Mouse (Mus musculus) heart, embryonic 14.5 days (tissue): Measurements from ENCODE around the gene Rer1. TPM values are rescaled to one million over a fixed set of nuclear protein-coding genes. Genes with fewer than 3 reads are reported as not detected.

Experiments
- ATAC-seq: fragments of 200-750 bp; cut with Nextera tagmentation; 2 replicates; pipeline ENCODE4 v1.8.0; 2017; ENCODE audit warnings: low read depth, moderate TSS enrichment; ENCODE audit not compliant: insufficient number of reproducible peaks, insufficient read depth, low FRiP score
- H3K27ac ChIP-seq, 2 experiments: fragments of 200-500 bp in 1 of 2; fragments of 300-500 bp in 1 of 2; sonication (generic) in 1 of 2; replicated peaks in 1 of 2; 2 replicates each; pipeline ENCODE4 v1.5.1; 2012 to 2014; ENCODE audit warnings: low read depth in 2 of 2, low read length in 2 of 2, control low read depth in 1 of 2, mild to moderate bottlenecking in 1 of 2, mixed read lengths in 1 of 2; ENCODE audit not compliant: control insufficient read depth in 1 of 2, insufficient read depth in 1 of 2
- H3K27me3 ChIP-seq: fragments of 300-500 bp; sonication (generic); 2 replicates; pipeline ENCODE4 v1.6.1; 2014; ENCODE audit warnings: mild to moderate bottlenecking, low read length, control low read depth; ENCODE audit not compliant: control insufficient read depth, insufficient read depth
- H3K36me3 ChIP-seq: fragments of 300-500 bp; sonication (generic); 2 replicates; pipeline ENCODE4 v1.6.1; 2014; ENCODE audit warnings: mild to moderate bottlenecking, control low read depth, low read length, mixed read lengths; ENCODE audit not compliant: control insufficient read depth, insufficient read depth
- H3K4me1 ChIP-seq, 2 experiments: fragments of 200-500 bp in 1 of 2; fragments of 300-500 bp in 1 of 2; sonication (generic) in 1 of 2; 2 replicates each; pipeline ENCODE4 v1.6.1; 2012 to 2014; ENCODE audit warnings: low read length in 2 of 2, control low read depth in 1 of 2, mixed read lengths in 1 of 2; ENCODE audit not compliant: control insufficient read depth in 2 of 2, insufficient read depth in 2 of 2
- H3K4me2 ChIP-seq: fragments of 300-500 bp; sonication (generic); 2 replicates; pipeline ENCODE4 v1.6.1; 2014; ENCODE audit warnings: mild to moderate bottlenecking, low read length
- H3K4me3 ChIP-seq, 2 experiments: fragments of 200-500 bp in 1 of 2; fragments of 300-500 bp in 1 of 2; sonication (generic) in 1 of 2; 2 replicates each; pipeline ENCODE4 v1.5.1; 2012 to 2014; ENCODE audit warnings: low read length in 2 of 2, mild to moderate bottlenecking in 2 of 2, control low read depth in 1 of 2, low read depth in 1 of 2, moderate library complexity in 1 of 2; ENCODE audit not compliant: control insufficient read depth in 1 of 2, insufficient read depth in 1 of 2
- H3K9ac ChIP-seq: fragments of 300-500 bp; sonication (generic); 2 replicates; pipeline ENCODE4 v1.6.1; 2014; ENCODE audit warnings: mild to moderate bottlenecking, low read length
- H3K9me3 ChIP-seq: fragments of 300-500 bp; sonication (generic); 2 replicates; pipeline ENCODE4 v1.6.1; 2016; ENCODE audit warnings: low read length, control low read depth; ENCODE audit not compliant: control insufficient read depth
- WGBS: fragments of 180-500 bp; shearing (Covaris S2); extraction: QIAGEN DNeasy Blood & Tissue Kit; methylation state at CpG from one replicate; pipeline ENCODE4 v1.1.7; 2014; 5-methylcytosine and 5-hydroxymethylcytosine counted together
- polyA plus RNA-seq: library from polyadenylated mRNA; unstranded; fragments of >200 nt; fragmentation: Nextera tagmentation; extraction: Ambion mirVana; gene quantifications from 2 replicates; pipeline ENCODE4 v1.2.1, GENCODE M21; 2014

Gene Rer1
- polyA plus RNA-seq, 1 experiment from 2014 or later, result 141 TPM

- WGBS, result 3% methylated on average over 25 of the region's 25 CpGs
Measured at GRCm38 (mm10) chr4:155043289-155043625, 42.9 kb downstream of the Rer1 start.

DNA sequence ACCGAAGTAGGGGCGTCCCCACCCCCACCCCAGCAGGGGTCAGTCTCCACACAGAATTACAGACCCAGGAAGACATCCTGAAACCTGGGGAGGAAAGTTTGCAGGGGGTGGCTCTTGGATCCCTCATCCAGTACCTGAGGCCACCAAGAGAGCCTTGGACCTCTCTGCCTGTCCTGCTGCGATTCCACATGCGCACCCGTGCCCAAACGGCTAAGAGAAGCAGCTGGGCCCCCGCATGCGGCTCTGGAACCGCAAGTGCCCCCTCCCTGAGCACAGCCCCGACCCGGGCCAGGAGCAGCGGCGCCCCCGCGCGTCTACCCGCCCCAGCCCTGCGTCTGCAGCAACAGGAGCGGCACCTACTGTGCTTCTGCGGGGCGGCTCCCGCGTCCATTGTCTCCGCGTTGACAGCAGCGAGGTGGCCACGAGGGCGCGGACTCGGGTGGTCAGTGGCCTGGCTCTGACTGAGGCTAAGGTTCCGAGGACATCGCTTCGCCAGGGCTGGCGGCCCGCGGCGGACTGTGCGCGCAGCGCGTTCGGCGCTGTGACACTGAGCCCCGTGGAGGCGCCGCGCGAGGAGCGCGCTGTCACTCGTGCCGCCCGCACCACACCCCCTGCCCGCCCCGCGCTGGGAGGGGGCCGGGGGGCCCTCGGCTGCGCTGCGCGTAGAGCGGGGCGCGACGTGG lies 43.4 kb downstream of the Rer1 start:
- no peaks in the 10 kb centered on the region for H3K36me3 ChIP-seq
- H3K9me3 ChIP-seq, result no peaks in the 10 kb centered on the region
- no peak for ATAC-seq
- H3K4me2 ChIP-seq, result peak overlapping the region; percentile 34
- H3K27me3 ChIP-seq, result peaks cover 82% of the 10 kb centered on the region
- H3K4me1 ChIP-seq, result no peaks in the 10 kb centered on the region
- H3K4me3 ChIP-seq, result peak overlapping the region in 1 of 2 experiments; percentile 19; a peak in 1 of 4 replicates
- WGBS, result 3% methylated on average over 54 of the region's 65 CpGs
- H3K9ac ChIP-seq, result no peak overlapping the region
- no peak overlapping the region for H3K27ac ChIP-seq

More at GRCm38 (mm10) chr4:155043289-155043625, 42.9 kb downstream of the Rer1 start:
- peak overlapping the region; percentile 34 for H3K4me2 ChIP-seq
- H3K9me3 ChIP-seq, result no peaks in the 10 kb centered on the region
- no peaks in the 10 kb centered on the region for H3K36me3 ChIP-seq
- ATAC-seq, result no peak
- H3K4me3 ChIP-seq, result peak overlapping the region in 1 of 2 experiments; percentile 19; a peak in 1 of 4 replicates
- H3K27ac ChIP-seq, result no peak overlapping the region
- H3K4me1 ChIP-seq, result no peaks in the 10 kb centered on the region
- H3K9ac ChIP-seq, result no peak overlapping the region
- peaks cover 81% of the 10 kb centered on the region for H3K27me3 ChIP-seq

DNA sequence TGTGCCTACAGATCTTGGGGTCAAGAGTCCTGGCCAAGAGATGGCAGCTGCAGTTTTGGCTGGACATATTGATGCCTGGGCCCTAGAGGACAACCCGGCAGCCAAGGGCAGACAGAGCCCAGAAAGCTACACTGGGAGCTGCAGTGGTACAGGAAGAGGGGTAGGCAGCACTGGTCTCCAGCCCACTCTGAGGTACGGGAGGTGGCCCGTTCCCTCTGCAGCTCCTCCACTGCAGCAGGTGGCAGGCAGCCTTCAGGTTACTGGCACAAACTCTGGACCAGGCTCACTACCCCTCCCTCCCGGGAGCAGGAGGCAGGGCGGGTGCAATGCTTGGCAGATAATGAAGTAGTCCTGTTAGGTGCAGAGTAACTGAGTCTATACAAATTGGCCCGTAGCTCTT lies 45.5 kb downstream of the Rer1 start:
- Histone ChIP-seq H3K9ac (no peak overlapping the region), H3K27ac (no peak overlapping the region), H3K4me3 (no peak overlapping the region), H3K4me2 (no peak overlapping the region), H3K4me1 (no peaks in the 10 kb centered on the region), H3K9me3 (no peaks in the 10 kb centered on the region), H3K36me3 (no peaks in the 10 kb centered on the region), H3K27me3 (peaks cover 86% of the 10 kb centered on the region)
- 64% methylated on average over 6 of the region's 6 CpGs for WGBS
- no peak for ATAC-seq

GRCm38 (mm10) chr4:155040197-155040596 lies 46.0 kb downstream of the Rer1 start:
- Histone ChIP-seq H3K36me3 (no peaks in the 10 kb centered on the region), H3K27ac (no peak overlapping the region), H3K27me3 (peaks cover 86% of the 10 kb centered on the region), H3K4me3 (no peak overlapping the region), H3K4me2 (no peak overlapping the region), H3K4me1 (no peaks in the 10 kb centered on the region), H3K9ac (no peak overlapping the region), H3K9me3 (no peaks in the 10 kb centered on the region)
- 56% methylated on average over 9 of the region's 9 CpGs for WGBS
- no peak for ATAC-seq

- no peak overlapping the region for H3K9ac ChIP-seq
- no peaks in the 10 kb centered on the region for H3K36me3 ChIP-seq
- H3K27me3 ChIP-seq, result peaks cover 81% of the 10 kb centered on the region
- no peak overlapping the region for H3K4me3 ChIP-seq
- H3K4me2 ChIP-seq, result no peak overlapping the region
- H3K9me3 ChIP-seq, result no peaks in the 10 kb centered on the region
- 62% methylated on average over 13 of the region's 13 CpGs for WGBS
- ATAC-seq, result no peak
- no peak overlapping the region for H3K27ac ChIP-seq
- H3K4me1 ChIP-seq, result no peaks in the 10 kb centered on the region
Measured at GRCm38 (mm10) chr4:155034787-155035186, 51.4 kb downstream of the Rer1 start.

- Histone ChIP-seq H3K9me3 (no peaks in the 10 kb centered on the region), H3K27ac (no peak overlapping the region), H3K27me3 (peaks cover 75% of the 10 kb centered on the region), H3K4me2 (no peak overlapping the region), H3K4me3 (no peak overlapping the region), H3K4me1 (no peaks in the 10 kb centered on the region), H3K36me3 (no peaks in the 10 kb centered on the region), H3K9ac (no peak overlapping the region)
- ATAC-seq, result no peak
- WGBS, result 29% methylated on average over 7 of the region's 7 CpGs
Measured at GRCm38 (mm10) chr4:155034202-155034601, 52.0 kb downstream of the Rer1 start.

GRCm38 (mm10) chr4:155033115-155033514 lies 53.1 kb downstream of the Rer1 start:
- ATAC-seq, result no peak
- H3K27me3 ChIP-seq, result peaks cover 73% of the 10 kb centered on the region
- WGBS, result 34% methylated on average over 6 of the region's 6 CpGs

More at GRCm38 (mm10) chr4:155033115-155033514, 53.1 kb downstream of the Rer1 start:
- no peak overlapping the region for H3K4me2 ChIP-seq
- H3K4me3 ChIP-seq, result no peak overlapping the region
- H3K36me3 ChIP-seq, result no peaks in the 10 kb centered on the region
- no peak overlapping the region for H3K27ac ChIP-seq
- H3K9me3 ChIP-seq, result no peaks in the 10 kb centered on the region
- no peak overlapping the region for H3K9ac ChIP-seq
- no peaks in the 10 kb centered on the region for H3K4me1 ChIP-seq
